Mouse (Mus musculus): Measurements from ENCODE around the gene Sypl. TPM values are rescaled to one million over a fixed set of nuclear protein-coding genes. Genes with fewer than 3 reads are reported as not detected.
"Not testable (repeated sequence)": the region's sequence is repeated elsewhere in the genome, so short reads cannot be mapped to it uniquely, and the experiment has no call there.

Sypl gene
- total and polyA plus RNA-seq, 3 experiments: 41.4 to 117 (median 109) TPM

DNA sequence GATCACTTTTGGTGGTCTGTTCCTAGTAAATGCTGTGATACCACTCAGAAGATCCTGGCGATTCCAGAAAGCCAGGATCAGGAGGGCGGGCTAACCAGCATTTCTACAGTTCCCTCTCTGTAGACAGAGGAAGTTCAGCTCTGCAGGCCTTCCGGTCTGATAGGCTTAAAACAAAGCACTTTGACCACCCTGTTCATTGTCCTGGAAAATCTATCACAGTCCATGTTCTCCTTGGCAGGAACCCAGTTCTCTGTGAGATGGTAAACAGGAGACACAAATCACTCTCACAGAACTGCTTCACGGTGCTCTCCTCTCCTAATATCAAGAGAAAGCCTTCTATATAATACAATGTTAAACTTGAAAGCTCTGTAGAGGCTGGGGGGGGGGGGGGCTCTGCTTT is 10.3 kb upstream of the Sypl start:
- no peak for DNase-seq

- no peak for DNase-seq
Measured at GRCm38 (mm10) chr12:32943951-32944350, 9.7 kb upstream of the Sypl start.

DNA sequence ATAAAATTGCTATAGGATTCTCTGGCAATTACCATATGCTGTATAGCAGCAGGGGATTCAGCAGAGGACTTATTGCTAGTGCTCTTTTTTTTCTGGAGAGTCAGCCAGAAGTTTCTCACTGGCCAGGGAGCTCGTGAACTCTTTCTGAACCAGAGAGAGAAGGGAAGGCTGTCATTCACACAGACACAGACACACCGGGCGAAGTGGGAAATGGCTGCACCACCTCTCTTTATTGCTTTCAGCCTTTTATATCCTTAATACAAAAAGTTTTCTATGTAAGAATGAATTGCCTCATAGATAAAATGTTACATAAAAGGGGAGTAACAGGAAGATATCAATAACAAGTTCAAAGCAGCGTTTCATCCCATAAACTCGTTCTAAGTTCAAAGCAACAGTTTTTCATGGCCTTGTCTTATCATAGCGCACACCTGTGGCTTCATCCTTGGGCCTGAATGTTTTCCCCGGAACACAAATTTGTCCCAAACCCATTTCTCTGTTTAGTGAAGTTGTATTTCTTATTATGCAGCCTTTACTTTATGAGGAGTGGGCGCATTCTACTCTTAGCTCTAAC is 8.7 kb upstream of the Sypl start:
- DNase-seq: no peak

- DNase-seq: no peak
Measured at GRCm38 (mm10) chr12:32946376-32946775, 7.3 kb upstream of the Sypl start.

- DNase-seq: peak; percentile 70
Measured at GRCm38 (mm10) chr12:32952416-32952815, 1.3 kb upstream of the Sypl start.

- DNase-seq: no peak
Measured at GRCm38 (mm10) chr12:32953066-32953465, 625 bp upstream of the Sypl start.

DNA sequence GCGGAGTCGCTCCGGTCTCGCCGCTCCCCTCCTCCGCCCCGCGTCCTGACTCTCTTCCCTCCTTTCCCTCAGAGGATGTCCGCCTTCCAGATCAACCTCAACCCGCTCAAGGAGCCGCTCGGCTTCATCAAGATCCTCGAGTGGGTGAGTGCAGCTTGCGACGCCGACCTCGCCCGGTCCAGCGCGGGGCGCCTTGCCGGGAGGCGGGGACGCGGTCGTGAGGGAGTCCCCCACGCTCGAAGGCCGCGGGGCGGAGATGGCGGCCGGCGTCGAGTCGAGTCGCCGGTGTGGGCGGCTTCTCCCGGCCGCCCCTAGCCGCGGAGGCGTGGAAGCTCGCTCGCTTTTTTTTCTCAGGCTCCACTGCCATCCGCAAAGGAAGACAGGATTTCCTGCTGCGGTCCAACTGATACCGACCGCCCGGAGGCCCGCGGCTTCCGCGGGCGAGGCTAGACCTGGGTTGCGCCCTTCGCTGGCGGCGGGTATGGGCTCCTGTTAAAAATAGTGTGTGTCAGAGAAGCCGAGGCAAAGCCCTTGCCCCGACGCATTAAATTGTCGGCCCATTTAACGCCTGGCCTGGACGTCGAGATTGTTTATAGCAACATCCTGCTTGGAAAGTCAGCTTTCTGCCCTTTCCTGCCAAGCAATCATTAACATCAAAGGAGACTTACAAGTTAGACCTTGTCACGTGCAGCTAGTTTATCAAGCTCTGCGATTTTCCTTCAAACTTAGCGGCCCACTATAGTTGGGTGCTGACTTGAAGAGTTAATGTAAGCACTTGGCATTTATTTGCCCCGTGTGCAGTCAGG is 728 bp downstream of the Sypl start:
- peak; percentile 92 for DNase-seq

DNA sequence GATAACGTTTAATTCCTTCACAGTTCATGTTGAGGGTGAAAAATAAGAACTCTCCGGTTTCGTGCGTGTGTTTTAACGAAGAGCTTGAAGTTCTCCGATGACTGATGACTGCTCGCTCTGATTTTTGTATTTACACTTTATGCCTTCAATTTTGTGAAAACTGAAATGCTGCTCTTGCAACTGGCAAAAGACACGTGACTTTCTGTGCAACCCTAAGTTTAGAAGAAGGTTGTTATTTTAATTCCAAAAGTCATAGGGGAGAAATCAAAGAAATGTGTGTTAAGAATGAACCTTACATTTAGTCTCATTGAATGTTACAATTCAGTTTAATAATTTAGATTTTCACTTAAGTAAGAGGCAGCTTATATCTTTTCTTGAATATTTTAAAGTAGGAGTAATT is 1.3 kb downstream of the Sypl start:
- DNase-seq: no peak

GRCm38 (mm10) chr12:32957211-32957610 is 3.5 kb downstream of the Sypl start:
- no peak for DNase-seq

DNA sequence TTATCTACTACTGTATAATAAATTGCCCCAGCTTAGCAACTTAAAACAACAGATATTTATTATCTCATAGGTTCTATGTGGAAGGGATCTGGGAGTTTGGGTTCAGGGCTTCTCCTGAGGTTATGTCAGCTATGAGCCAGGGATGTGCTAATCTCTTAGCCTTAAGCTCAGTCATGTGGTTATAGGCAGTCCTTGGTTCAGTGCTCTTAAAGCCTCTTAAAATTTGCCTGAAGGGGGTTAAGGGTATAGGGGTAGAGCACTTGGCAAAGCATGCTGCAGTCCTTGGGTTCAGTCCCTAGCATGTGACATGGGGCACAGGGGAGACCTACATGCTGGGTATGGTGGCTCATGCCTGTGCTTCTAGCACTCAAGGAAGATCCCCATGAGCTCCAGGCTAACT is 8.4 kb downstream of the Sypl start:
- no peak for DNase-seq

- DNase-seq: no peak
Measured at GRCm38 (mm10) chr12:32963858-32964257, 10.2 kb downstream of the Sypl start.

DNA sequence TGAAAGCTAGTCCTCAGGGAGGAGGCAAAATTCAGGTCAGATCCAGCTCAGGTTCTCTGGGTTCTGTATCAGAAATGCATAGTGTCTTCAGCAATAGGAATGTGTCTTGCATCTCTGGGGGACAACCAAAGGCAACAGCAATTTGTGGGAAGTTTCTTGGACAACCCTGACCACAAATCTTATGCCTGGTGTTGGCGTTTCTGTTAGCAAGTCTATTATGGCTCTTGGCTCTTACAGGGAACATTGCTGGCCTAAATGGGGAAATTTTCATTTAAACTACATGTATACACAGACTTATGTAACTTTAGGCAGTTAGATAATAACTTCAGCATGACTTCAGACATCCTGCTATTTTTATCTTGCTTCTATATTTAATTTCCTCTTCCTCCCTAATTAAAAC is 18.6 kb downstream of the Sypl start:
- DNase-seq: no peak

- no peak for DNase-seq
Measured at GRCm38 (mm10) chr12:32974893-32975292, 21.2 kb downstream of the Sypl start.

DNA sequence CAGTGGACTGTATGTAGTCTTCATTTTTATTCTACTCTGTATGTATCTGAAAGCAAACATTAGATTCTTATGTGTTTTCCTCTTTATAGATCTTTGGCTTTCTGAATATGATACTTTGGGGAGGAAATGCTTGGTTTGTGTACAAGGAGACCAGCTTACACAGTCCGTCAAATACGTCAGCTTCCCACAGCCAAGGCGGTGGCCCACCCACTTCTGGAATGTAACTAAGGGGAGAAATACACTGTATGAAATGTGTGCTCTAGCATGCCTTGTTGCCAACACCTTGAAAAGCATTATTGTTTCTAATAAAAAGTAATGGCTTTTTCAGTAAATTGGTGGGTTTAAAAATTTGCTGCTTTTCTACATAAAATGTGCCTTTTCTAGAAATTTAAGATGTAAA is 21.8 kb downstream of the Sypl start:
- DNase-seq: no peak

DNA sequence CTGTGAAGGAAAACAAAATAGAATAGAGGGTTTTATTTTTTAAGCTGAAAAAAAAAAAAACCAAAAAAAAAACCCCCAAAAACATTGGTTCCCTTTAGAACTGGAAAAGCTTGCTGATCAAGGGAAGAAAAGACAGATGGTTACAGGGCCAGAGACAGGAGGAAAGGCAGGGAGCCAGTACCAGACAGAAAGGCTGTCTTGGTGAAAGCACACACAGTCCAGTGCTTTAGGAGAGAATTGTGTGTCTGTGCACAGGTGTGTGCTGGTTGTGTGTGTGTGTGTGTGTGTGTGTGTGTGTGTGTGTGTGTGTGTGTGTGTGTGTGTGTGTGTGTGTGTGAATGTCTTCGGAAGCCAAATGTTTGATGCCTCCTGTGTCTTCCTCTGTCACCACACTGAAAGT is 28.9 kb downstream of the Sypl start:
- DNase-seq: no peak

GRCm38 (mm10) chr12:32983081-32983480 is 29.4 kb downstream of the Sypl start:
- DNase-seq: no peak

GRCm38 (mm10) chr12:32986284-32986683 is 32.6 kb downstream of the Sypl start:
- DNase-seq: no peak

DNA sequence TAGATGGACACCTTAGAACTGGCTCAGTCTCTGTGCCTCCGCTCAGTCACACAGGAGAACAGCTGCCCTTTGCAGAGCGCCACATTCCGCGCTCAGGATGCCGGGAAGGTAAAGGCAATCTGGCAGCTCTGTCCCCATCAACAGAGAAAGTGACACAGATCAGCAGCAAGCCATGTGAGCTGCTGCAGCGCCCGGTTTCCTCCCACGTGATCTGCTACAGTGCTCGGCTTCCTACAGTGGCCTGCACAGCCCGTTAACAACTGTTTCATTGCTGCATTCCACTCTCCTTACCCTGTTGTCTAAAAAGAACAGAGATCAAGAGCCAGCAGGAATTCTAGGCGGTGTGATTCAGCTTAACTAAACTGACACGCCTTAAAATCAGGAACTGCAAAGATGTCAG is 36.0 kb downstream of the Sypl start:
- DNase-seq: peak; percentile 16

GRCm38 (mm10) chr12:32994081-32994480 is 40.4 kb downstream of the Sypl start:
- no peak for DNase-seq

DNA sequence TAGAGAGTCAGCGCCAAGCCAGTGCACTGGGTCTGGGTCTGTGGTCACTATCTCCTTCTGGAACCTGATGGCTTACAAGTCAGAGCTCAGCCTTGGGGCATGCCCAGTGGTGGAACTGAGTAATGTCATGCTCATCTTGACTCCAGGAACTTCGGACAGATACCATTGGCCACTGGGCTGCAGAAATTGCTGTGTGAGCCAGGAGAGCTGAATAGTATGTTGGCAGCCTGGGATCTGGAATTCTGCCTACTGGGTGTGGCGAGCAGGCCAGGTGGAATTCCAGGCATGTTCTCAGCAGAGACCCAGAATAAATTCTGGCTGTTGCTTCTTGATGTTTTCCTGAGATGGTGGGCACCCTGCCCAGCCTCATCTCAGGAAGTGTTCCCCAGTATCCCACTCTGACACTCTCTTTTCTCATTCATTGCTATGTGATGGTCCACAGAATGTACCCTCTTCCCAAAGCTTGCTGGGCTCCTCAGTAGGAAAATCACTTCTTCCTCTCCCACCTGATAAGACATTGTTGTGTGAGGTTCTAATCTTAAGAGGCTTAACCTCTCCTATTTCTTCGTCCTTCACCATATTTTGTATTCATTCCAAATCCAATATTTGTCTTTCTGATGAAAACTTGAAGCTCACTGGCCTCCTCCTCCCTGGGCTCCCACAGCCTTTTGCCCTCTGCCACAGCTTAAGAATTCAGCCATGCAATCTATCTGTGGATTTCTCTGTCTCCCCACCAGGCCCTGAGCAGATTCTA is 41.6 kb downstream of the Sypl start:
- no peak for DNase-seq

GRCm38 (mm10) chr12:32998766-32999165 is 45.1 kb downstream of the Sypl start:
- no peak for DNase-seq

DNA sequence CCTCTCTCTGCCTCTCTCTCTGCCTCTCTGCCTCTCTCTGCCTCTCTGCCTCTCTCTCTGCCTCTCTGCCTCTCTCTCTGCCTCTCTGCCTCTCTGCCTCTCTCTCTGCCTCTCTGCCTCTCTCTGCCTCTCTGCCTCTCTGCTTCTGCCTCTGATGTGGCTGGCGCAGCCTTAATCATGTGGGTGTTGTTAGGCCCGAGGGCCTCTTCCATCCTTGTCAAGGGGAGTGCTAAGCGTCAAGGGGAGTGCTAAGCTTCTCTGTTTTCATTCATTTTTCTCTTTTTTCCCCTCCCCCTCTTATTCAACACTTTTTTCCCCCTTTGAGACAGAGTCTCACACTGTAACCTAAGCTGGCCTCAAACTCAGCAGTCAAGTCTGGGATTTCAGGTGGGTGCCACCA is 46.1 kb downstream of the Sypl start:
- not testable (repeated sequence) for DNase-seq

DNA sequence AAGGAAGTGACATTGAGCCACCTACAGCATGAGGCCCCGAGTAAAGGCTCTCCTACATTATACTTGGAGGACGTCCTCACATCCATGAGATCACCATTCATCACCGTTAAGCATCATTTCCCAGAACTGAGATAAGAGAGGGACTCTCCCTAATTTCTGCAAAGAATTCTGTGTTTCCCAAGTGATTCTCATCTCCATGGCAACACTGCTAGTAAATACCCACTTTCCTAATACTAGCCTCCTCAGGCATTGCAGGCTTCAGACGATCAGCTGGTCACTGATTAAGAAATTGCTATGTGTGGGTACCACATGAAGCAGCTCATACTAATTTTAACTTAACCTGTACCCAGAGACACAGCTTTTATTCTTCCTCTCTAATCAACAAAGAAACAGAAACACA is 46.7 kb downstream of the Sypl start:
- no peak for DNase-seq

Data from adrenal gland, adult 2 months (tissue).